Mouse (Mus musculus) urinary bladder, postnatal 4 days (tissue): Measurements from ENCODE around the gene Gck.
A peak's percentile ranks its signal among the peaks of the same experiment; 100 is the strongest.
"Not testable (repeated sequence)": the region's sequence is repeated elsewhere in the genome, so short reads cannot be mapped to it uniquely, and the experiment has no call there.

Experiments used
- DNase-seq, 2 experiments: peaks; one replicate each; pipeline ENCODE4 v3.0.0; 2021 to 2022; ENCODE audit warnings: low spot score in 2 of 2

The Gck gene

DNA sequence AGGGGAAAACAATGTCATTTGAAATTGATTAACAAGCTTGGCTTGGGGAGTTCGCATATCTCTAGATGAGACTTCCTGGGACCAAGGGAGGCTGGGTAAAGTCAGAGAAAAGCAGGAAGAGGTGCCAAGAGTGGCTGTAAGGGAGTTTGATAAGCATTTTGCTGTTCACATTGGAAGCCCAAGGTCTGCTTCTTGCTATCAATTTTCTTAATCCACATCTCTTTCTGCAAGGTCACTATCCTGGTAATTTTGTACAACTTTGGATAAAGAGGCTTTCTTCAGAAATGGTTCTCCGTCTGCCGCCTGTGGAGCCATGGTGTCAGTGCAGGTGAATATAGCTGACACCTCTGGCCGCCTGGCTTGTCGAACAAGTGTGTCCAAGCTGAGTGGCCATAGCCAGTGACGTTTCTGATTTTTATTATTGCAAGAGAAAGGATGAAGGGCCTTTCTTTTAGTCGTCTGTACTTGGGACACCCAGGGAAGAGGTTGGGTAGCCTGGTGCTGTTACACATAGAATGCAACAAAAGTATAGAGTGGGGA, 5.2 kb upstream of the Gck start:
- peak in 1 of 2 experiments; percentile 44 for DNase-seq

DNA sequence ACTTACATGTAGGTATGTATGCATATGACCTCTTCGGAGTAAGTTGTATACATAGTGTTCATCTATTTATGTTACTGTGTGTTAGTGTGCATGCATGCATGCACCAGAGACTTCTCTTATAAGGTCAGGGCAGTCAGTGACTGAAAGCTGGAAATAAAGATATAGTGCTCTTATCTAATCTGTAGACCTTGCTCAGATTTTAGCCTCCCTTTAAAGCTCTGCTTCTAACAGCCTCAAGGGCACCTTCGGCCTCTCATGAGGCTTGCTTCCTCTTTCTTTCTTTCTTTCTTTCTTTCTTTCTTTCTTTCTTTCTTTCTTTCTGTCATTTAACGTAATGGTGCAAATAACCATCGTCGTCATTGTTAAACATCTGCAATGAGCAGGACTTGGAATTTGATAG, 4.6 kb upstream of the Gck start:
- DNase-seq: no peak

DNA sequence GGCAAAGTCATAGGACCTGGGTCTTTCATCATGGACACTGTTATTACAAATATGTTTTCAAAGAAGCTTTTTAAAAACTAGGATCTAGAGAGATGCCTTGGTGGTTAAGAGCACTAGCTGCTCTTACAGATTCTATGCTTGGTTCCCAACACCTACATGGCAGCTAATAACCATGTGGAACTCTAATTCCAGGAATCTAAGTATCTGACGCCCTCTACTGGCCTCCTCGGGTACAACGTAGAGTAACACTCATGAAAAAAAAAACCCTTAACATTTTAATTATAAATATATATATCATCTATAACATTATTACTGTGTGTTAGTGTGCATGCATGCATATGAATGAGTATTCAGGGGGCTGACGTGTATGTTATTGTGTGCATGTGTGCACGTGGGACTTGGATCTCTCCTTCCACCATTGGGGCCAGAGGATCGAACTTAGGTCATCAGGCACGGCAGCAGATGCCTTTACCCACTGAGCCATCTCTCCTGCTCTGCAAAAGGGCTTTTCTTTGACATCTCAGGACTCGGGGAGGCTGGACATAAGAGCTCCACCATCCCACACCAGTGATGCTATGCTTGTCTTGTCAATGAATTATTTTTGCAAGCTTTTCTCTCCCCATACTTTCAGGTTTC, 3.4 kb upstream of the Gck start:
- no peak for DNase-seq

DNA sequence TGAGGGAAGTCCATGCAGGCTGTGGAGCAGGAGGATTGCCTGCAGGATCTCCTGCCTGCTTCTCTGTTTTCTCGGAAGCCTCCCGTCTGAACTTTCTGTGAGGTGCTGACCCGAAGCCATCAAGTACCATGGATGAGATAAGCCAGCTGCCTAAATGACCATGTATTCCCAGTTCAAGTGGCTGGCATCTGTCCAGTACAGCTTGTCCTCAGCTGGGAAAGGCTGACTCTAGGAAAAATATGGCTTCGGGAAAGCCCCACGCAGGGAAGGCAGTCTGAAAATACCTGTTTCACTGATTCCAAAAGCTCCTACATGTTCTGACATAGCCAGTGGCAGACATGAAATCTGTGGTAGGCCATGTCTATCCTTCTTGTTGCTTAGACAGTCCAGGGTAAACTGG, 2.6 kb upstream of the Gck start:
- DNase-seq: no peak

DNA sequence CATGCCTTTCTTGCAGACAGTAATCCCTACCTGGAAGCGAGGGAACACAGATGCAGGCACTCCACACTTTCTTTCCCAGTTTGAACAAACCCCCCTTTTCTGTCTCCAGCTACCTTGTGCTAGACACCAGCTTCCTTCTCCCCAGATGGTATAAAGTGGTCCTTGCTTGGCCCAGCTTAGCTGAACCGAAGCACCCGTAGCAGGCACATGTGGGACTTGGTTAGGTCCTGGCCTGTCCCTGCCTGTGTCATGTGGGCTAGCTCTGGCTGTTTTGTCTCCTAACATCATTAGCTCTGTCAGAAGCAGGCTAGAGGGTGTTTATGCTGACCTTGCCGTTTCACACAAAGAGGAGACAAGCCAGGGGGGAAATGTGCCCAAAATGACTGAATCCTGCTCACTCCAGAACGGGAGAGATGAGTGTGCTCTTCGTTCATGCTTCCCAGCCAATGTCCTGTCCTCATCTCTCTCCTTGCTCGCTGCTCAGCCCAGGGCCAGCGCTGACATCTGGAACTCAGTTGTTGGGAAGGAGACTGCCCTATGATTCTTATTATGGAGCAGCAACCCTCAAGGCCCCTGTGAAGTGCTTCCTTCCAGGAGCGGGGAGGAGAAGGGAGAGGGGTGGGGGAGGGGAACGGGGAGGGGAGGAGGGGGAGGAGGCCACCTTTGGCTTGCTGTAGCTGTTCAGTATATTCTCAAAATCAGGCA, 1.2 kb downstream of the Gck start:
- DNase-seq: no peak

DNA sequence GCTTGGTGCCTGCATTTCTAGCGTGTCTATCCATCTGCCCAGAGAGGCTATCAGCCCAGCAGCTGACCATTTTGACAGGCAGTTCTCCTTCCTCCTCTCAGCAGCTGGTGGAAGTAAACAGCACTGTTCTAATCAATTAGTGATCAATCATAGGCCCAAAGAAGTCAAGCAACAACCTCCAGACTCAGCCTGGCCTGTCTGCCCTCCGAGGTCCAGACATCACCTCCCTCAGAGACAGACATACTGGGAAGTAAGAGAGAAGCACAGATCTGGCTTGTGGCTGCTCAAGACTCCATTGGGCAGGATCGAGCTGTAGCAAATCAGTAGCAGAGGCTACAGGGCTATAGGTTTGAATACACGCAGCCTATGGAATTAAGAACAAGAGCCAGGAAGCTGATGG, 2.1 kb downstream of the Gck start:
- no peak for DNase-seq

DNA sequence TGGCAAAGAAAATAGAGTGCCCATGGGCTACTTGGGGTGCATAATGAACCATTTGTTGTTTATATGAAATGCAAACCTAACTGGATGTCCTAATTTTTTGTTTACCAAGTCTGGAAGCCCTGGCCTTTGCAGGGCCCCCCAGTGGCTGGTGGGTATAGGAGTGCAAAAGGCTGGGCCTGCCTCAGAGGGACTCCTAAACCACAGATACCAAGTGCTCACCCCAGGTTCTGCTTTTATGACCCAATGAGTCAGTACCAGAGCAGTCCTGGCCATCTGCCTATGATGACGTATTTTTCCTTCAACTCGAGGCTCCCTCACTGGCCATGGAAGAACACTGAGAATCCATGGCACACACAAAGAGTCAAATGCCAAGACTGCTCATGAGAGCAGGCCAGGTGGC, 4.8 kb downstream of the Gck start:
- DNase-seq: no peak

DNA sequence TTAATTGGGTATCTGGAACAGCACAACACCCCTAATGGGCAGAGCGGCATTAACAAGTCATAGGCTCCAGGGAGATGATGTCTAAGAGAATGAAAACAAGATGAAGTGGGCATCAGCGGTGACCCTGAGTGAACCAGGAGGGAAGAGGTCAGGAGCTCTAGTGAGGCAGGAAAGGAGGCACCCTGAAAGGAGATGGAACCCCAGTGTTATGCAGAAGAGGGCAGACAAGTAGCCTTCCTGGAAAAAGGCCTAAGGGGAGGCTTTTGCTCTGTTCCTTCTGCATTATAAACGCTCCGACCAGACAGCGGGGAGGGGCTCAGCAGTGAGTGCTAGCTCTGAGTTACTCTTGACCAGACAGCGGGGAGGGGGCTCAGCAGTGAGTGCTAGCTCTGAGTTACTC, 6.9 kb downstream of the Gck start:
- DNase-seq: no peak

DNA sequence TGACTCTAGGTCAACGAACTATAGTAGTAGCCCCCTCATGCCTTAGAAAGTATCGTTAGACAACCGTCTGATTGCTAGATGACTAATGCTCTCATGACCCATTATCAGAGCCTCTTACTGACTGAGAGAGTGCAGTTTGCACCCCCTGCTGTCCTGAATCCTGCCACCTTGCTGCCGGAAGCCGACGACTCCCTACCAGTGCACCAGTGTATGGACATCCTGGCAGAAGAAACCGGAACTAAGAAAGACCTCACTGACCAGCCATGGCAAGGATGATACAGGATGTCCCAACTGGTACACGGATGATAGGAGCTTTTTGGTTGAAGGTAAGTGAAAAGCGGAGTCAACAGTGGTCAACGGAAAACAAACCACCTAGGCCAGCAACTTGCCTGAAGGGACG, 15.3 kb downstream of the Gck start:
- not testable (repeated sequence) for DNase-seq

DNA sequence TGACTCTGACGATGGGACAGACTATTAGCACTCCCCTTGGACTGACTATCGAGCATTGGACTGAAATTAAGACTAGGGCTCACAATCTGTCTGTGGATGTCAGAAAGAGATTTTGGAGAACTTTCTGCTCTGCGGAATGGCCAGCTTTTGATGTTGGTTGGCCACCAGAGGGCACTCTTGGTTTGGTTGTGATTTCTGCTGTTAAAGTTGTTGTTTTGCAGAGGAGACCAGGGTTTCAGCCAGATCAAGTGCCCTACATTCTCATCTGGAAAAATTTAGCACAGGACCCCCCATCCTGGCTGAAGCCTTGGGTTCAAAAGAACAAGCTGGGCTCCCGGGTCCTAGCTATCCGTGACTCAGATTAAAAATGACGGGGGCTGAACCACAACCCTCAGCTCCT, 17.9 kb downstream of the Gck start:
- DNase-seq: not testable (repeated sequence)

DNA sequence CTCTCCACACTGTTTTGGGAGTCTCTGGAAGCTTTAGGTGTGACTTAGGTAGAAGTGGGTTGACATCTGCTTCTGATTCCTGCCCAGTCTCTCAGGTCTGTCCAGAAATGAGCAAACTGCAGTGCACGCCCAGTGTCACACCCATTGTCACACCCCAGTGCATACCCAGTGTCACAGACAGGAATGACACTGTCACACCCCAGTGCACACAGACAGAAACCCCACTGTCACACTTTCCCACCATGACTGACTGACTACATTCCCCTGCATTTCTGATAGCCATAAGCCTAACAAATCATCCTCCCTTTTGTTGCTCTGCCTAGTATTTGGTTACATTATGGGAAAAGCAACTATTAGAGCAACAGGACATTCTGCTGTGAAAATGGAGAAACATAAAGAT, 19.3 kb downstream of the Gck start:
- no peak for DNase-seq

DNA sequence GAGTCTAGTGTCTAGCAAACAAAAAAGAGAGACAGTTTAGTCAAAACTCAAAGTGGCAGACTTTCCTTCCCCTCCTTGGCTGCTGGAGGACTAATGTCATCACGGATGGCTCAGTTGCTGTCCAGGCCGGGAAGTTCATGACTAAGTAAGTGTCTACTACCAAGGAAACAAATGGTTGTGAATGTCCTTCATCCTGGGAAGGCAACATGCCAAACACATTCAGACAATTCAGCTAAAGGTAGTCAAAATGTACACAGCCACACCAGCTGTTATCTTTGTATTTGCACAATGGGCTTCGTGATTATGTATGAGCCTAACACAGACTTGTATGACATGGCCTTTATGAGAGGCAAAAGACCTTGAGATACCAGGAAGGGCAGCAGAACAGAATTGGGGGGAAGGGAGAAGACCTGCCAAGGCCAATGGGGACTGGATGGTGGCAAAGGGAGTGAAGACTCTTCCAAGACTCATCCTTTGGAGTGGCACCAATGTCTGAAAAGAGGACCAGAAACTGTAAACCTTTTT, 23.1 kb downstream of the Gck start:
- DNase-seq: no peak

DNA sequence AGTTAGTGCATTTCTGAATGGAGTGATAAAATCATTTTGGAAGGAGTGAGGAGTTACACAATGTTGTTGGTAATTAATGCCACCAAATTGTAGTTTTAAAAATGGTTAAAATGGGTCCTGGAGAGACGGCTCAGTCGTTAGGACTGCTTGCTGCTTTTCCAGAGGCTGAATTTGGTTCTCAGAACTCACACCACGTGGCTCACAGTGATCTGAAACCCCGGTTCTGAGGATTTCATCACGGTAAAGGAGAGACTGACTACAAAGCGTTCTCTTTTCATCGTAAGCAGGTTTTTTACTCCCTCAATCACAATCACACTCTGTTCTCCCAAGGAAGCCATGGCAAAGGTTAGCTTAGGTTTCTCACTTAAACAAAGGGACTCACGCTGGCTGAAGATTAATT, 25.2 kb downstream of the Gck start:
- DNase-seq: no peak

DNA sequence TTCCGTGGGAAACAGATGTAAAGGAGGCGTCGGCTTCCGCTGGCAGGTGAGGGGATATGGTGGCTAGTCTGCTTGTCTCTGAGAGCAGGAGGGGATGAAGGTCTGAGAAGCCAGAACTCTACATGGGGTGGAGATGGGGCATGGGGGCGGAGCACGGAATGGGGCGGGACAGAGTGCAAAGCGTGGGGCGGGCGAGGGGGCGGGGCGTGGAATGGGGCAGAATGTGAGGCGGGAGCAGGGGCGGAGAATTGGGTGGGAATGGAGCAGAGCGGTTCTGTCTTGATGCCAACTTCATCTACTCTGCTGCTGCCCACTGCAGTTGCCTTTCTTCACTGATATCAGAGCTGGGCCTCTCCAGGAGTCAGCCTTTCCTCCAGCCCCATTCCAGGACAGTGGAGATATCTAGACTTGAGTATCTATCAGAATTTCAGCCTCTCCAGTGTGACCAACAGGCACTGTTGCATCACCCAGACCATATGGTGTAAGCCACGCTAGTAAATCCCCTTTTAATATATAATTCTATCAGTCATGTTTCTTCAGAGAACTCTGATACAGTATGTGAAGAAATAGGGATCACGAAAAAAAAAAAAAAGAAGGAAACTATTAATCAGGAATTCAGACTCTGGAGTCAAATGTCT, 29.4 kb downstream of the Gck start:
- DNase-seq: no peak

DNA sequence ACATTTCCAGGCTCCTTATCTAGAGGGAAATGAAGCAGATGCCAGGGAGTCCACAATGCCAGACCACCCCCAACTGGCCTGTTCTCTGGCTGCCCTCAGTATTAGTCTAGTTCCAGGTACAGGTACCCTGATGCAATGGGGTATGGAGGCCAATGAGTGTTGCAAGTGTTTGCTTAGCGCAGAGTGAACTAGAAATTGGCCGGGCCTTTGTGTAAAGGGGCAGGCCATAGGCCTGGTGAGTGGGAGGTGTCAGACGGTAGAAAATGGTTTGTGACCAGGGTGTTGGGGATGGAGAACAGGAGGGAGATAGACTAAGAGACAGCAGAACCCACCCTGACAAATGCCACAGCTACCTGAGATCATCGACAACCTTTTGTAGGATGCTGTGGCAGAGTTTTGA, 30.3 kb downstream of the Gck start:
- no peak for DNase-seq

DNA sequence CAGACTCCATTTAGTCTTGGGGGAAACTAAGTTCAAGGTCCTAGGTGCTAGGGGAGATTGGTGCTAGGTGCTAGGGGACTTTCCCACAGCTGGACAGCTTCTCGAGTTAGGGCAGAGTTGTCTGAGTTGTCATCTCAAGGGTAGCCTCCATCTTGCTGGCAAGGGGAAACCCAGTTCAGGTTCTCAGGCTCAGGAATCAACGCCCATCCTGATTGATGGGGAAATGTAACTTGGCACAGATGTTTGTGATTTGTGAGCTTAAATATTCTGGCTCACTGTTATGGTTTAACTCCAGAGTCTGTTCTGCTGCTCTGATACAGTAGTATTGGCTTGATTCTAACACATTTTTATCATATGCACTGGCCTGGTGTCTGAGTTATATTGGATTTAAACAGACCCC, 31.8 kb downstream of the Gck start:
- no peak for DNase-seq

DNA sequence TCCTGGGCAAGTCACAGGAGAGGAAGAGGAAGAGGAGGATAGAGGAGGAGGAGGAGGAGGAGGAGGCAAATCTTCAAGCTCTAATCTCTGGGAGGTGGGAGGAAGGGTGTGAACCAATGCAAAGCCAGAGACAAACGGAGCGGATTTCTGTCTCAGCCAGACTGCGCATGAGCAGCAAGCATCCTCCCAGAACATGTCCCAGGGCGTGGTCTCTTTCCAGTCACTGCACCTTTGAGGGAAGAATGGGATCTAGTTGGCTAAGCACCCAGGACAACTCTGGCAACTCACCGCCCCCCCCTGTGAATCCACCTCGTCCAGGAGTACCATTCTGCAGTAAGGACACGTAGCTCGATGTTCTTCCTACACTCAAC, 33.7 kb downstream of the Gck start:
- no peak for DNase-seq

DNA sequence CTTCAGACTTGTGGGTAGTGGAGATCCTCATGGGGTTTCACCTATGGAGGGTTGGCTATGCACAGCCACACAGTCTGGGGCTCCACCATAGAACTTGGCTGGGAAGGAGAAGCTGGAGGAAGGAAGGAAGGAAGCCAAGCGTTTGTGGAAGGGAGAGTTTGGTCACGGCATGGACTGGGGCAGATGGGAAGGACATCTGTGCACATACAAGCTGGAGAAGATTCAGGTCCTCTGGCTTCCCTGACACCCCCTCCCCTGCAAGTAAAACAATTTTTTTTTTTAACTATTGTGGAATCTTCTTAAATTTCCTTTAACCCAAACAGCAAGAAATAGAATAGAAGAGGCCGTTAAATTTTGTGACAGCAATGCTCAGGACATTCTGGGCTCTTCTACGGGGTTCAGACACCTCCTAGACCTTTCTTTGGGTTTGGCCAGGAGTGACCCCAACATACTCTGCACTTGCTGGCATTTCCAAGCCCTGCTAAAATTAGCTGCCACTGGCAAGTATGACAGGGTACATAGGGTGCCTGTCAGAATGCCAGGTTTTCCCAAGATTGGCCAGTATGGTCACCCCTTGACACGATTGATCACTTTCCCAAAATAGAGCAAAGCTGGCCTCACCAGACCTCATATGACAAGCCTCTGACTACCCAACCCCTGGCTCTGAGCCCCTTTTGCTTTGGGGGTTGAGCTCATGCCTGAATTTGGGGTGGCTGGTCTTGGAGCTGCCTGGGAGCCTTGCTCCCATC, 34.3 kb downstream of the Gck start:
- no peak for DNase-seq

DNA sequence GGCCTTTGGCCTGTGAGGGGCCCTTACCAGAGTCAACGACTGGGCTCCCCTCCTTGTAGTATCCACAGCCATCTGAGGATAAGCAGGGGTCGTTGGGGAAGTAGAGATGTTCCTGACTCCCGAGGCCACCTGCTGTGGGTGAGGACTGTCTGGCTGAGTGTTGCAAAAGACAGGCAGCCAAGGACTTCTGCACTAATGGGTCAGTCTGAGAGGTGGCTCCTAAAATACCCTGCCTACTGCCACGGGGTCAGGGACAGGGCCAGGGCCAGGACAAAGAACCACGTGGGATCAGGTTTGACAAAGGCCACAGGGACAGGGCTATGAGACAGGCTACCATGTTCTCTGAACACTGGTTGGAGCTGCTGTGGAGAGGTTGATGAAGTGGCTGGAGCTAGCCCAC, 34.9 kb downstream of the Gck start:
- DNase-seq: no peak

DNA sequence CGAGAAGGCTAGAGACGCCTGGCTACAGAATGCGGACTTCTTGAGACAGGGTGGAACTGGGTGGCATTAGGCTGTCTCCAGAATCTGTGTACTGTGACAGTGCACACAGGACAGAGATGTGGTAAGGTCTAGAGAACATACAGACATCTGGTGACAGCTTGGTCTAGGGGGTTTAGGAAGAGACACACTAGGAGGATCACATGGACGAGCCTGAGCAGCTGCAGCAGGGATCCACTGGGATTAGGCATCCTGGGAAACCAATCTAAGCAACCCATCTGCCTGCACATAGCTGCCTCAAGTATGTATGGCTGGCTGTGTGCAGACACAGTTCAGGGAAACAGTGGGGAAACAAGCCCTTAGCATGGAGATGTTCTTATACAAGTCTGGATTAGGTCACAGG, 35.9 kb downstream of the Gck start:
- no peak for DNase-seq

DNA sequence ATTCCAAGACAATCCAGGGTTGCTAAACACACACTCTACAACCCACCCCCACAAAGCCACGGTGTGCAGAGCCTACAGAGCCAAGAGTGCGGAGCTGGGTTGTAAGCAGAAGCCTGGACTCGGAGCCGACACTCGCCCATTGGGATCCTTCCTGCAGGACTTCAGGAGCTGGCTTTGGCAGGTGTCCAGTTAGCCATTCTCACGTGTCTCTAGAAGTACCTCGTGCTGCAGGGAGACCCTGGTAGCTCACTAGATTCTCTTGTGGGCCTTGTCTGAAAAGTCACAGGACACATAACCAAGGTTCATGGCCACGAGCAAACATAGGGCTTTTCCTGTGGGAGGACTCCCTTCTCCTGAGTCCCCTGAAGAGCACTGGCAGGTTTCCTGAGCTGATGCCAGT, 36.6 kb downstream of the Gck start:
- DNase-seq: no peak

DNA sequence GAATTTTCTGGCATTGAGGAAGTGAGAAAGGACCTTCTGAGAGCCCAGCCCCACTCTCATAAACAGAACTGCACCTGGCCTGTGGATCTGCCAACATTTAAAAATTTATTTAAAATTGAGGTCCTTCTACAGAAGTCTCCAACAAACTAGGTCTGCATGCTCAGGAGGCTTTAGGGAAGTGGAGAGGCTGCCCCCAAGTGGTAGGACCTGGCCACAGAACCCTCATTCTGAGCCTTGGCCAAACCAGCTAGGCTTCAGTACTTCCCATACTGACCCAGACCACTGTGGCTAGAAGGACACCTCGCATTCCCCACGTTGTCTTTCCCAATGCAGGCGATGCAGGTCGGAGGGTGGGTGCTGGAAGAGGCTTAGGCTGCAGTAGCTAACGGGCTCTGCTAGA, 37.2 kb downstream of the Gck start:
- DNase-seq: no peak
